Mouse (Mus musculus): ENCODE measurements at regions not wholly inside any gene's neighbourhood (a gene's known extent, or its start where the extent isn't known, plus 50 kb on each side); places are given as distances from the start of the nearest gene placed in this dataset.
A peak's percentile ranks its signal among the peaks of the same experiment; 100 is the strongest.

- Histone ChIP-seq H3K9me3 (ENCODE audit: control insufficient read depth, low read length) (no peaks in the 10 kb centered on the region), H3K27me3 (replicated peaks; ENCODE audit: control insufficient read depth, insufficient read depth, low read length) (0 out of 2 replicates have a peak, but pooled peaks cover 2% of the 10 kb centered on the region), H3K4me1 (replicated peaks; ENCODE audit: control insufficient read depth, insufficient read depth, low read length) (0 out of 2 replicates have a peak, but pooled peaks cover 4% of the 10 kb centered on the region), H3K9ac (replicated peaks; ENCODE audit: low read depth, low read length) (no peak overlapping the region), H3K4me3 (replicated peaks; ENCODE audit: low read length) (no peak overlapping the region), H3K4me2 (ENCODE audit: low read length) (no peak overlapping the region), H3K27ac (ENCODE audit: low read length) (no peak overlapping the region), H3K36me3 (ENCODE audit: control insufficient read depth, insufficient read depth) (no peaks in the 10 kb centered on the region)
- 38% methylated on average over 3 of the region's 3 CpGs for WGBS
- peak; percentile 92 for ATAC-seq
These were observed 62.1 kb downstream of the 4933412E24Rik start for GRCm38 (mm10) chr15:59954345-59954744.

DNA sequence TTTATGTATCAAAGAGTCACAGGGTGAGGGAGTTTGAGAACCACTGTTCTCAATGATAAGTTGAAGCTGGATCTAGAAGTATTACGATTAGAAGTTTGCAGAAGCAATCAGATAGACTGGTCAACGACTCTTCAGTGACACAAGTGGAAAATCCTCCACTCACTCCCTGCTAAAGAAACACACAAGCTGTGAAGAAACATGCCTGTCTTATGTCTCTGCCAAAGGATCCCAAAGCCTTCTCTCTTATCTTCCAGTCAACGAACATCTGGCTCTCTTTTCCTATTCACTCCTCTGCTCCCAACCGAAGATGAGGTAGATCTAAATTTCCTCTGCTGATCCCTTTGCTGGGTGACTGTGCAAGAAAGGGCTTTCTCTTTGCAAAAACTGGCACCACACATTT lies 62.6 kb downstream of the 4933412E24Rik start:
- H3K27me3 ChIP-seq (replicated peaks; ENCODE audit: control insufficient read depth, insufficient read depth, low read length), result 0 out of 2 replicates have a peak, but pooled peaks cover 2% of the 10 kb centered on the region
- H3K4me1 ChIP-seq (replicated peaks; ENCODE audit: control insufficient read depth, insufficient read depth, low read length), result 0 out of 2 replicates have a peak, but pooled peaks cover 4% of the 10 kb centered on the region
- H3K4me3 ChIP-seq (replicated peaks; ENCODE audit: low read length), result no peak overlapping the region
- no peak for ATAC-seq
- WGBS, result 77% methylated on average over 4 of the region's 4 CpGs
- no peak overlapping the region for H3K27ac ChIP-seq (ENCODE audit: low read length)
- H3K9ac ChIP-seq (replicated peaks; ENCODE audit: low read depth, low read length), result no peak overlapping the region
- H3K4me2 ChIP-seq (ENCODE audit: low read length), result no peak overlapping the region
- no peaks in the 10 kb centered on the region for H3K36me3 ChIP-seq (ENCODE audit: control insufficient read depth, insufficient read depth)
- H3K9me3 ChIP-seq (ENCODE audit: control insufficient read depth, low read length), result no peaks in the 10 kb centered on the region

DNA sequence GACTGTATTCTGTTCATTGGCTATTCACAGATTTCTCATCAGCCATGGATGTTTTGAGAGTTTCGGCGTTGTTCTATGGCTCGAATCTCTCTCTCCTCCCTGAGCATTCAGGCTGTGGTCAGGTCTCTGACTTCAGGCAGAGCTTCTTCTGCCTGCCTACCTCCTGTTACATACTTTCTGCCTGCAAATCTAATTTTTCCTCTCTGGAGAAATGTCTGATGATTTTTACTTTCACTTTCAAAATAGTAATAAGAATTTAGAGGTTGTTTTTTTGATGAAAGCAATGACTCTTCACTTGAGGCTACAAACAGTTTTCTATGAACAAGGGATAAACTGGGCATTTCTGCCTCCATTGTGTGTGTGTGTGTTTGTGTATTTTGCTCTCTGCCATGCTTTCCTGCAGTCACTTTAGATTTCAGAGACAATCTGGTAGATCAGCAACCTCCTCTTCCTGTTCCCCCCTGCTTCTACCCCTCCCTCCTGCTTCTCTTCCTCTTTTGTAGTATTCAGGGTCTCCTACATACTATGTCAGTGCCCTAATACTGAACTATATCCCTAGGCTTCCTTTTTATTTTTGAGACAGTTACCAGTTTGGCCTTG lies 65.7 kb downstream of the 4933412E24Rik start:
- H3K27ac ChIP-seq (ENCODE audit: low read length), result no peak overlapping the region
- ATAC-seq, result no peak
- H3K9me3 ChIP-seq (ENCODE audit: control insufficient read depth, low read length), result no peaks in the 10 kb centered on the region
- H3K9ac ChIP-seq (replicated peaks; ENCODE audit: low read depth, low read length), result no peak overlapping the region
- H3K36me3 ChIP-seq (ENCODE audit: control insufficient read depth, insufficient read depth), result no peaks in the 10 kb centered on the region
- H3K4me1 ChIP-seq (replicated peaks; ENCODE audit: control insufficient read depth, insufficient read depth, low read length), result 0 out of 2 replicates have a peak, but pooled peaks cover 4% of the 10 kb centered on the region
- WGBS, result 87% methylated on average over 3 of the region's 3 CpGs
- H3K27me3 ChIP-seq (replicated peaks; ENCODE audit: control insufficient read depth, insufficient read depth, low read length), result 0 out of 2 replicates have a peak, but pooled peaks cover 2% of the 10 kb centered on the region
- no peak overlapping the region for H3K4me3 ChIP-seq (replicated peaks; ENCODE audit: low read length)
- no peak overlapping the region for H3K4me2 ChIP-seq (ENCODE audit: low read length)

DNA sequence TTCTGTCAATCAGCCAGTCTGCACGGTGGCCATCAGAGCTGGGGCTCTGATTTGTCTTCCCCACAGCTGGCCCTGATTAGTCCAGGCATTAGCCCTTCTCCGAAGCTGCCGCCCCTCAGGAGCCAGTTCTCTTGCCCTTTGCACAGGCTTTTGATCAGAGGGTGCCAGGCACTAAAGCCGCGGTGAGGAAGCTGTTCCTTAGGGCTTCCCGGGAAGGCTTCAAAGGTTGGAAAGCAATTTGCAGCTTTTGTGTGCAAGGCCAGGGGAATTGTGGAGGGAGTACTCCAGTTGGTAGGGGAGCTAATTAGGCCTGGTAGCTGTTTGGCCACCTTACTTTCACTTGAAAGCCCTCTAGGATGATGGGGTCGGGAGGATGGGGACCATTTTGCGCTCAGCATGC lies 71.2 kb downstream of the 4933412E24Rik start:
- Histone ChIP-seq H3K4me3 (replicated peaks; ENCODE audit: low read length) (no peak overlapping the region), H3K27me3 (replicated peaks; ENCODE audit: control insufficient read depth, insufficient read depth, low read length) (no peaks in the 10 kb centered on the region), H3K27ac (ENCODE audit: low read length) (no peak overlapping the region), H3K4me1 (replicated peaks; ENCODE audit: control insufficient read depth, insufficient read depth, low read length) (no peaks in the 10 kb centered on the region), H3K9me3 (ENCODE audit: control insufficient read depth, low read length) (no peaks in the 10 kb centered on the region), H3K36me3 (ENCODE audit: control insufficient read depth, insufficient read depth) (no peaks in the 10 kb centered on the region), H3K4me2 (ENCODE audit: low read length) (no peak overlapping the region), H3K9ac (replicated peaks; ENCODE audit: low read depth, low read length) (no peak overlapping the region)
- 3% methylated on average over 8 of the region's 8 CpGs for WGBS
- peak; percentile 52; the same call in 1 of the 2 replicates for ATAC-seq

GRCm38 (mm10) chr15:59936486-59936885 lies 79.9 kb downstream of the 4933412E24Rik start:
- Histone ChIP-seq H3K9ac (replicated peaks; ENCODE audit: low read depth, low read length) (no peak overlapping the region), H3K4me3 (replicated peaks; ENCODE audit: low read length) (no peak overlapping the region), H3K36me3 (ENCODE audit: control insufficient read depth, insufficient read depth) (no peaks in the 10 kb centered on the region), H3K4me1 (replicated peaks; ENCODE audit: control insufficient read depth, insufficient read depth, low read length) (peaks cover 13% of the 10 kb centered on the region), H3K27me3 (replicated peaks; ENCODE audit: control insufficient read depth, insufficient read depth, low read length) (no peaks in the 10 kb centered on the region), H3K27ac (ENCODE audit: low read length) (peak overlapping the region; percentile 21), H3K9me3 (ENCODE audit: control insufficient read depth, low read length) (no peaks in the 10 kb centered on the region), H3K4me2 (ENCODE audit: low read length) (peak overlapping the region; percentile 6; the same call in 1 of the 2 replicates)
- peak; percentile 76 for ATAC-seq
- 8% methylated on average over 5 of the region's 5 CpGs for WGBS

GRCm38 (mm10) chr15:59913860-59914259 lies 102.6 kb downstream of the 4933412E24Rik start:
- Histone ChIP-seq H3K4me2 (ENCODE audit: low read length) (no peak overlapping the region), H3K36me3 (ENCODE audit: control insufficient read depth, insufficient read depth) (no peaks in the 10 kb centered on the region), H3K4me1 (replicated peaks; ENCODE audit: control insufficient read depth, insufficient read depth, low read length) (no peaks in the 10 kb centered on the region), H3K27me3 (replicated peaks; ENCODE audit: control insufficient read depth, insufficient read depth, low read length) (no peaks in the 10 kb centered on the region), H3K9me3 (ENCODE audit: control insufficient read depth, low read length) (no peaks in the 10 kb centered on the region), H3K4me3 (replicated peaks; ENCODE audit: low read length) (no peak overlapping the region), H3K27ac (ENCODE audit: low read length) (no peak overlapping the region), H3K9ac (replicated peaks; ENCODE audit: low read depth, low read length) (no peak overlapping the region)
- WGBS, result 76% methylated on average over 4 of the region's 4 CpGs
- no peak for ATAC-seq

GRCm38 (mm10) chr15:59908300-59908699 lies 108.1 kb downstream of the 4933412E24Rik start:
- Histone ChIP-seq H3K36me3 (ENCODE audit: control insufficient read depth, insufficient read depth) (no peaks in the 10 kb centered on the region), H3K4me2 (ENCODE audit: low read length) (no peak overlapping the region), H3K9ac (replicated peaks; ENCODE audit: low read depth, low read length) (no peak overlapping the region), H3K9me3 (ENCODE audit: control insufficient read depth, low read length) (no peaks in the 10 kb centered on the region), H3K27ac (ENCODE audit: low read length) (no peak overlapping the region), H3K27me3 (replicated peaks; ENCODE audit: control insufficient read depth, insufficient read depth, low read length) (no peaks in the 10 kb centered on the region), H3K4me3 (replicated peaks; ENCODE audit: low read length) (no peak overlapping the region), H3K4me1 (replicated peaks; ENCODE audit: control insufficient read depth, insufficient read depth, low read length) (no peaks in the 10 kb centered on the region)
- ATAC-seq, result 0 out of 2 replicates have a peak, but pooled peaks have one; percentile 31
- WGBS, result 62% methylated on average over 2 of the region's 2 CpGs

- Histone ChIP-seq H3K27ac (ENCODE audit: low read length) (no peak overlapping the region), H3K9ac (replicated peaks; ENCODE audit: low read depth, low read length) (no peak overlapping the region), H3K4me3 (replicated peaks; ENCODE audit: low read length) (no peak overlapping the region), H3K36me3 (ENCODE audit: control insufficient read depth, insufficient read depth) (no peaks in the 10 kb centered on the region), H3K9me3 (ENCODE audit: control insufficient read depth, low read length) (no peaks in the 10 kb centered on the region), H3K27me3 (replicated peaks; ENCODE audit: control insufficient read depth, insufficient read depth, low read length) (no peaks in the 10 kb centered on the region), H3K4me2 (ENCODE audit: low read length) (no peak overlapping the region), H3K4me1 (replicated peaks; ENCODE audit: control insufficient read depth, insufficient read depth, low read length) (no peaks in the 10 kb centered on the region)
- 81% methylated on average over 9 of the region's 9 CpGs for WGBS
- peak; percentile 50 for ATAC-seq
These were observed 110.3 kb downstream of the 4933412E24Rik start for GRCm38 (mm10) chr15:59905832-59906797.

DNA sequence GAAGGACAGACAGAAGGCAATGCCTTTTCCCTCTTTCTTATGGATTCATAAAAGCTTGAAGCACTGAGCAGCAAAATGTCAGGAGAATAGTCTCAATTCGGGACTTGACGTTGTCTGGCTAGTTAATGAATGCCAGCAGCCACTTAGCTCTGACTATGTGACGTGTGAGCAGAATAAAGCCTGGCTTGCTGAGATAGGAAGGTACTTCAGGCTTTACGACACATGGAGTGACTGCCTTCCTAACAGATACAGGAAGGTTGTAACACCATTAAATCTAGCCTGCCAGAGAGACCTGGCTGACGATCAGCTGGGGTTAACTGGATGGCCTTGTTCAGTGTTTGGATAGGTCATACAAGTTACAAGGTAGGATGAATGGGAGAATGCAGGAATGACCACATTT lies 111.7 kb downstream of the 4933412E24Rik start:
- no peaks in the 10 kb centered on the region for H3K36me3 ChIP-seq (ENCODE audit: control insufficient read depth, insufficient read depth)
- no peak overlapping the region for H3K27ac ChIP-seq (ENCODE audit: low read length)
- no peaks in the 10 kb centered on the region for H3K27me3 ChIP-seq (replicated peaks; ENCODE audit: control insufficient read depth, insufficient read depth, low read length)
- H3K4me3 ChIP-seq (replicated peaks; ENCODE audit: low read length), result no peak overlapping the region
- no peak overlapping the region for H3K4me2 ChIP-seq (ENCODE audit: low read length)
- no peaks in the 10 kb centered on the region for H3K9me3 ChIP-seq (ENCODE audit: control insufficient read depth, low read length)
- WGBS, result 68% methylated on average over 5 of the region's 5 CpGs
- H3K4me1 ChIP-seq (replicated peaks; ENCODE audit: control insufficient read depth, insufficient read depth, low read length), result no peaks in the 10 kb centered on the region
- H3K9ac ChIP-seq (replicated peaks; ENCODE audit: low read depth, low read length), result no peak overlapping the region
- no peak for ATAC-seq
